Mouse (Mus musculus) adrenal gland, postnatal 36 days (tissue): ENCODE results near the gene Vim. TPM values are rescaled to one million over a fixed set of nuclear protein-coding genes. Genes with fewer than 3 reads are reported as not detected.

ENCODE experiments used
- total RNA-seq, 2 experiments: library from RNA; stranded (reverse); gene quantifications; 2 replicates each; pipeline ENCODE4 v1.2.3; 2021

Gene Vim
- total RNA-seq, 2 experiments from 2014 or later: 181 to 247 TPM

Other genes with a start within 250 kb of the Vim start
- gene Cubn, start 82.1 kb upstream of the Vim start, total RNA-seq: under 1 TPM; 0.26 to 0.33 TPM
- gene Trdmt1, start 29.3 kb upstream of the Vim start, total RNA-seq: 1 to 10 TPM; 3.7 to 7.9 TPM
- gene St8sia6, start 220.1 kb downstream of the Vim start, total RNA-seq: 1 to 10 TPM in 1 of 2 experiments, under 1 TPM in 1; 0.40 to 1.0 TPM